In the genomic region with DNA sequence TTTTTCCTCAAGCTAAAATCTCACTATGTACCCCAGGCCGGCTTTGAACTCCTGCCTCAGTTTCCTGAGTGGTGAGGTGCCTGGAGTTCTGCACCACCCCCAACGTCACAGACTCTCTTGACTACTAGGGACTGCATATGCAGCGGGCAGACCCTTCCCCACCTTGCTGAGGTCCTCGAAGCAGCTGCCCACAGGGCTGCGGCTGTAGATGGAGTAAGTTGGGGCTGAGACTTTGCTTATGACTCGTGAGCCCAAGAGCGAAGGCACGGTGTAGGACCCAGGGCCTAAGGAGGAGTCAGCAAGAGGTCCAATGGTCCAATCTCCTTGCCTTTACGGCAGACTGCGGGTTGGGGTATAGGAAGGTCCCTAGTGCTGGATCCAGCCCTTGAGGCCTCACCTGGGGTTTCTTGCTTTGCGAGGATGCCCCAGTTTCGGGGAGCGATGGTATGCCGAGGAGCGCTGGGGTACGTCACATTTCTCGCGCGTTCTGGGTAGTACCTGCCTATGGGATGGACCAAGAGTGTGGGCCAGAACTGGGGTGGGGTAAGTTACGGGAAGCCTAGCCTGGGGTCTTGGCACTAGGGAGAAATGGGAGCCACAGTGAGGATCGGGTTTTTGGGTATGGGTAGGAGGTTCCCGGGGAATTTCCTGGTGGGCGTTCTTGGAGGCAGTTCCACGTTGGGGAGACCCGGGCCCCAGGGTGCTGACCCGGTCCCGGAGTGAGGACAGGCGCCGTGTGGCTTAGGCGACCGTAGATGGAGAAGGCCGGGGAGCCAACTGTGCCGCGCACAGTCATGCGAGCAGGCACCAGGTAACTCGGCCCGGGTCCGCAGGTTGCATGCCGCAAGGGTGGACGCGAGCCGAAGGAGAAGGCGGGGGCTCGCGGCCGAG, we compare ENCODE assay signal across 8 mouse cellular contexts. TPM values are rescaled to one million over a fixed set of nuclear protein-coding genes. Genes with fewer than 3 reads are reported as not detected.
DNase-seq lines count a peak whose midpoint lies in the region; ATAC-seq and TF ChIP-seq lines count a peak whose summit lies in the region.

No protein-coding gene starts in this region.

- H3K4me3 ChIP-seq in lung, postnatal 0 days (ENCODE audit: low read depth, low read length), result peak overlapping the region; percentile 34
- peak overlapping the region; percentile 39 for H3K4me3 ChIP-seq in kidney, postnatal 0 days (replicated peaks; ENCODE audit: low read depth, low read length)
- H3K4me3 ChIP-seq in neural tube, embryonic 13.5 days, result peak overlapping the region; percentile 36

- WGBS in lung, postnatal 0 days, result 14% methylated on average over 46 of the region's 46 CpGs
- 12% methylated on average over 46 of the region's 46 CpGs for WGBS in kidney, postnatal 0 days
- WGBS in neural tube, embryonic 13.5 days, result 12% methylated on average over 46 of the region's 46 CpGs

- H3K9me3 ChIP-seq in lung, postnatal 0 days (ENCODE audit: low read length), result no peaks in the 10 kb centered on the region
- H3K9me3 ChIP-seq in kidney, postnatal 0 days (replicated peaks; ENCODE audit: low read length), result no peaks in the 10 kb centered on the region
- no peaks in the 10 kb centered on the region for H3K9me3 ChIP-seq in neural tube, embryonic 13.5 days

- no peak overlapping the region for H3K27ac ChIP-seq in lung, postnatal 0 days (ENCODE audit: low read length)
- H3K27ac ChIP-seq in kidney, postnatal 0 days, result no peak overlapping the region
- H3K27ac ChIP-seq in neural tube, embryonic 13.5 days (replicated peaks), result no peak overlapping the region

- H3K9ac ChIP-seq in lung, postnatal 0 days (replicated peaks; ENCODE audit: low read depth), result no peak overlapping the region
- peak overlapping the region; percentile 24; the same call in 1 of the 2 replicates for H3K9ac ChIP-seq in kidney, postnatal 0 days (ENCODE audit: low read depth, low read length)
- H3K9ac ChIP-seq in neural tube, embryonic 13.5 days, result peak overlapping the region; percentile 52

- H3K4me2 ChIP-seq in lung, postnatal 0 days (replicated peaks; ENCODE audit: low read depth, low read length), result peak overlapping the region; percentile 55
- peak overlapping the region; percentile 62 for H3K4me2 ChIP-seq in kidney, postnatal 0 days (ENCODE audit: low read length)
- peak overlapping the region; percentile 59 for H3K4me2 ChIP-seq in neural tube, embryonic 13.5 days

- TF ChIP-seq EP300 in lung, postnatal 0 days (IDR thresholded peaks at IDR 0.05), result no peak

- no peak for DNase-seq in cerebellum, postnatal 10 days
- DNase-seq in lung, postnatal 0 days (ENCODE audit: low spot score), result no peak
- DNase-seq in lung, postnatal 14 days, result no peak
- DNase-seq in kidney, postnatal 0 days (ENCODE audit: low spot score), result no peak
- no peak for DNase-seq in adrenal gland, postnatal 10 days

- no peaks in the 10 kb centered on the region for H3K36me3 ChIP-seq in lung, postnatal 0 days (ENCODE audit: insufficient read depth, low read length)
- H3K36me3 ChIP-seq in kidney, postnatal 0 days (ENCODE audit: insufficient read depth, low read length), result no peaks in the 10 kb centered on the region
- no peaks in the 10 kb centered on the region for H3K36me3 ChIP-seq in neural tube, embryonic 13.5 days

- H3K4me1 ChIP-seq in lung, postnatal 0 days (ENCODE audit: insufficient read depth, low read depth, low read length), result peaks cover 4% of the 10 kb centered on the region
- H3K4me1 ChIP-seq in kidney, postnatal 0 days (replicated peaks; ENCODE audit: insufficient read depth, low read length), result peaks cover 25% of the 10 kb centered on the region
- H3K4me1 ChIP-seq in neural tube, embryonic 13.5 days (replicated peaks), result peaks cover 32% of the 10 kb centered on the region

- peaks cover 34% of the 10 kb centered on the region for H3K27me3 ChIP-seq in lung, postnatal 0 days (replicated peaks; ENCODE audit: insufficient read depth, low read length)
- H3K27me3 ChIP-seq in kidney, postnatal 0 days (ENCODE audit: insufficient read depth, low read length), result peaks cover 36% of the 10 kb centered on the region
- peaks cover 69% of the 10 kb centered on the region for H3K27me3 ChIP-seq in neural tube, embryonic 13.5 days

- ATAC-seq in cerebellum, adult (ENCODE audit: insufficient number of reproducible peaks, low FRiP score, low TSS enrichment), result peak; percentile 18; the same call in 1 of the 2 replicates
- ATAC-seq in lung, postnatal 0 days, result no peak
- no peak for ATAC-seq in kidney, postnatal 0 days (replicated peaks; ENCODE audit: low FRiP score, low read depth)
- ATAC-seq in neural tube, embryonic 13.5 days (ENCODE audit: low read depth), result no peak
- ATAC-seq in activated CD4-positive, CD25-positive, alpha-beta regulatory T cell, adult 4 months, result no peak

- TF ChIP-seq CTCF in lung, postnatal 0 days (IDR thresholded peaks at IDR 0.05), result no peak
- TF ChIP-seq CTCF in kidney, postnatal 0 days (IDR thresholded peaks at IDR 0.05; ENCODE audit: low read depth), result no peak

RNA-seq across cellular contexts. Expression of a gene that starts 0.9 kb away (rescaled TPM):
- polyA plus RNA-seq in lung, postnatal 0 days (2015; fragmentation: Nextera tagmentation; extraction: Ambion mirVana), result 33.2 and 34.9 TPM in 2 replicates
- polyA plus RNA-seq in kidney, postnatal 0 days (2015; fragmentation: Nextera tagmentation; extraction: Ambion mirVana), result 0.68 and 0.87 TPM in 2 replicates
- 0.27 and 1.9 TPM in 2 replicates for polyA plus RNA-seq in neural tube, embryonic 13.5 days (2015; fragmentation: Nextera tagmentation; extraction: Ambion mirVana)
- polyA plus RNA-seq in activated CD4-positive, CD25-positive, alpha-beta regulatory T cell, adult 4 months (2017; shearing (Covaris generic)), result 1 to 10 TPM; 1.2 to 1.9 TPM
- 1 to 10 TPM; 1.4 to 1.5 TPM for total RNA-seq in adrenal gland, postnatal 10 days (2021)

RNA-seq across cellular contexts. Expression of a gene that starts 1.3 kb away (rescaled TPM):
- 2.1 and 2.2 TPM in 2 replicates for polyA plus RNA-seq in lung, postnatal 0 days (2015; fragmentation: Nextera tagmentation; extraction: Ambion mirVana)
- polyA plus RNA-seq in kidney, postnatal 0 days (2015; fragmentation: Nextera tagmentation; extraction: Ambion mirVana), result 1.7 and 2.1 TPM in 2 replicates
- 2.0 and 2.2 TPM in 2 replicates for polyA plus RNA-seq in neural tube, embryonic 13.5 days (2015; fragmentation: Nextera tagmentation; extraction: Ambion mirVana)
- polyA plus RNA-seq in activated CD4-positive, CD25-positive, alpha-beta regulatory T cell, adult 4 months (2017; shearing (Covaris generic)), result under 1 TPM; 0.61 to 0.74 TPM
- total RNA-seq in adrenal gland, postnatal 10 days (2021), result 1 to 10 TPM; 3.4 to 9.8 TPM

RNA-seq across cellular contexts. Expression of a gene that starts 4.5 kb away (rescaled TPM):
- polyA plus RNA-seq in lung, postnatal 0 days (2015; fragmentation: Nextera tagmentation; extraction: Ambion mirVana), result 5.9 and 8.7 TPM in 2 replicates
- polyA plus RNA-seq in kidney, postnatal 0 days (2015; fragmentation: Nextera tagmentation; extraction: Ambion mirVana), result 11.7 and 12.6 TPM in 2 replicates
- polyA plus RNA-seq in neural tube, embryonic 13.5 days (2015; fragmentation: Nextera tagmentation; extraction: Ambion mirVana), result 10.9 and 11.3 TPM in 2 replicates
- 1 to 10 TPM; 2.1 to 4.9 TPM for polyA plus RNA-seq in activated CD4-positive, CD25-positive, alpha-beta regulatory T cell, adult 4 months (2017; shearing (Covaris generic))
- total RNA-seq in adrenal gland, postnatal 10 days (2021), result 10 to 100 TPM; 34.7 to 43.7 TPM

RNA-seq across cellular contexts. Expression of a gene that starts 6.5 kb away (rescaled TPM):
- polyA plus RNA-seq in lung, postnatal 0 days (2015; fragmentation: Nextera tagmentation; extraction: Ambion mirVana), result not detected in 2 replicates
- polyA plus RNA-seq in kidney, postnatal 0 days (2015; fragmentation: Nextera tagmentation; extraction: Ambion mirVana), result not detected in 2 replicates
- polyA plus RNA-seq in neural tube, embryonic 13.5 days (2015; fragmentation: Nextera tagmentation; extraction: Ambion mirVana), result not detected in 2 replicates
- polyA plus RNA-seq in activated CD4-positive, CD25-positive, alpha-beta regulatory T cell, adult 4 months (2017; shearing (Covaris generic)), result under 1 TPM in 1 of 2 experiments, not detected in 1; 0.23 TPM
- total RNA-seq in adrenal gland, postnatal 10 days (2021), result under 1 TPM in 1 of 2 experiments, not detected in 1; 0.06 TPM

RNA-seq across cellular contexts. Expression of a gene that starts 22.7 kb away (rescaled TPM):
- polyA plus RNA-seq in lung, postnatal 0 days (2015; fragmentation: Nextera tagmentation; extraction: Ambion mirVana), result 73.7 and 80.7 TPM in 2 replicates
- 100 and 108 TPM in 2 replicates for polyA plus RNA-seq in kidney, postnatal 0 days (2015; fragmentation: Nextera tagmentation; extraction: Ambion mirVana)
- polyA plus RNA-seq in neural tube, embryonic 13.5 days (2015; fragmentation: Nextera tagmentation; extraction: Ambion mirVana), result 101 and 117 TPM in 2 replicates
- 100 to 1,000 TPM; 141 to 171 TPM for polyA plus RNA-seq in activated CD4-positive, CD25-positive, alpha-beta regulatory T cell, adult 4 months (2017; shearing (Covaris generic))
- total RNA-seq in adrenal gland, postnatal 10 days (2021), result 100 to 1,000 TPM in 1 of 2 experiments, 10 to 100 TPM in 1; 89.2 to 103 TPM

Comparison
In these comparisons a context has a peak if more than half of its experiments do, and no peak if none do; other contexts are left out.
1. RNA of a gene that starts 0.9 kb away (polyA plus RNA-seq): 33.2 to 34.9 TPM in lung, postnatal 0 days; 1.2 to 1.9 TPM in activated CD4-positive, CD25-positive, alpha-beta regulatory T cell, adult 4 months, 0.68 to 0.87 TPM in kidney, postnatal 0 days and 0.27 to 1.9 TPM in neural tube, embryonic 13.5 days; every median in the first group is over 10 times any median in the second.
2. Peak in every context shown above with its lines, with median percentiles within 50 percentile points of each other: H3K4me2 ChIP-seq and H3K4me3 ChIP-seq.